Mouse (Mus musculus): ENCODE results near the gene Slc25a29.
A peak's percentile ranks its signal among the peaks of the same experiment; 100 is the strongest.

The Slc25a29 gene

DNA sequence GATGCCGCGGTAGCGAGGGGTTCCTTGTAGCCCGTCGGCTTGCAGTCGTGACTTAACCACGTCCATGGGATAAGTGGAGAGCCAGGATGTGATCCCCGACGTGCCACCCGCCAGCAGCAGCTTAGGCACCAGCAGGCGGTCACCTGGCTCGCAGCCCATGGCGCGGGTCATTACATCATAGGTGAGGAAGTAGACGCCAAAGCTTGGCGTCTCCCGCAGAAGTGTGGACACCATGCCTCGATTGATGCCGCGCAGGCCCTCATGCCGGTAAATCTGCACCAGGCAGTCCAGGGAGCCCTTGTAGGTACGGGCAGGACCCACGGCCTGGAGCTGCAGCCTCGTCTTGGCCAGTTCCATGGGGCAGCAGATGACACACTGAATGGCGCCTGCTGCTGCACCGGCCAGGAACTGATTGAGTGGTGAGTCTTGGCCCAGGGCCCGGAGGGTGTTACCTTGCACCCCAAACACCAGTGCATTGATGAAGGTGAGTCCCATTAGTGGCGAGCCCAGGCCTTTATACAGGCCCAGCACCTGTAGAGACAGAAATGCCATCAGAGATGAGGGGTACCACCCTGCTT lies 8.6 kb downstream of the Slc25a29 start:
- no peak for DNase-seq (ENCODE audit: low read depth, low spot score)
- no peaks in the 10 kb centered on the region for H3K27me3 ChIP-seq (ENCODE audit: control insufficient read depth, insufficient read depth, low read length, poor library complexity, severe bottlenecking)
- no peaks in the 10 kb centered on the region for H3K36me3 ChIP-seq (ENCODE audit: control insufficient read depth, insufficient read depth, low read length, poor library complexity, severe bottlenecking)

DNA sequence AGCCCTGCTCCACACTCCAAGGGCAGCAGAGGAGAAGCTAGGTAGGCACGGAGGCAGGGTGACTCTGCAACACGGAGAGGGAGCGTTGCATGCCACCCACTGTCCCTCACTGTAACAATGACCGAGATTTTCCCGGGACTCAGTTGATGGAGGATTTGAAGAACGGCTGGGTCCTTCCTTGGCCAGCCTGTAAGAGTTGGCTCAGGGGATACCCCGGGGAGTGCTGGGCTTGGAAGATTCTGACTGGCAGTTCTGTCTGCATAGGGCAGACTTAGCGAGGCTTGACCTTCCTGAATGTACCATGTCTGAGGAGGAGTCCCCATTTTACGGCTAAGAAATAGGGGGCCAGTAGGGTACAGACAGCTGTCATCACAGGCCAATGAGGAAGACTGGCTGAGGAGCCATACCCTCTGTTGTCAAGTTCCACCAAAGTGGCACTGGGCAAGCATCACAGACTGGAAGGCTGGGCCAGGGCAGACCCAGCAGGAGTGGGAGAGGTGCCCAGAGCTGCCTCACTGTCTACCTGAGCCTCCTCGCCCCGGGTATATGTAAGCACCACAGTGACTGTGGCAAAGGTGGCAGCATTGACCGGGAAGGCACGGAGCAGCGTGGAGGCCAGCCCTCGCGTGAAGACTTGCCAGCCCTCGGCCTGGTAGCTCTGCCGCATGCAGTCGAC lies 9.3 kb downstream of the Slc25a29 start:
- Histone ChIP-seq H3K36me3 (ENCODE audit: control insufficient read depth, insufficient read depth, low read length, poor library complexity, severe bottlenecking) (no peaks in the 10 kb centered on the region), H3K27me3 (ENCODE audit: control insufficient read depth, insufficient read depth, low read length, poor library complexity, severe bottlenecking) (no peaks in the 10 kb centered on the region)
- no peak for DNase-seq (ENCODE audit: low read depth, low spot score)

- no peaks in the 10 kb centered on the region for H3K27me3 ChIP-seq (ENCODE audit: control insufficient read depth, insufficient read depth, low read length, poor library complexity, severe bottlenecking)
- H3K36me3 ChIP-seq (ENCODE audit: control insufficient read depth, insufficient read depth, low read length, poor library complexity, severe bottlenecking), result no peaks in the 10 kb centered on the region
- no peak for DNase-seq (ENCODE audit: low read depth, low spot score)
Observed at GRCm38 (mm10) chr12:108825561-108826224, 10.0 kb downstream of the Slc25a29 start.

GRCm38 (mm10) chr12:108824225-108824874 lies 11.3 kb downstream of the Slc25a29 start:
- no peaks in the 10 kb centered on the region for H3K36me3 ChIP-seq (ENCODE audit: control insufficient read depth, insufficient read depth, low read length, poor library complexity, severe bottlenecking)
- no peak for DNase-seq (ENCODE audit: low read depth, low spot score)
- no peaks in the 10 kb centered on the region for H3K27me3 ChIP-seq (ENCODE audit: control insufficient read depth, insufficient read depth, low read length, poor library complexity, severe bottlenecking)

DNA sequence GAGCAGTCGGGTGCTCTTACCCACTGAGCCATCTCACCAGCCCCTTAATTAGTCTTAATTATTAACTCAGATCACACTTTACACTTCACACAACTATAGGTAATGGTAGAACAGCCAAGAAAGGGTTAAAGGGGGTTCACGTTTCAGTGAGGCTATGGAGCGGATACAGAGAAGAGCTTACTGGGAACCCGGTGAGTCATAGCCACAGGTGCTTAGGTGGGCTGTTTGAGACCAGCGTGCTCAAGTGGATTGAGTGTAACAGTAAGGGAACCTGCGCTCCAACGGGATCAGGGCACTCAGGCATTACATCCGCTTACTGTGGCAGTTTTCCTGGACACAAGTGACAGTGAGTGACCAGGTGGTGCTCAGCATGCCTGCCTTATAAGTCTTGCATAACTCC lies 12.6 kb downstream of the Slc25a29 start:
- Histone ChIP-seq H3K36me3 (ENCODE audit: control insufficient read depth, insufficient read depth, low read length, poor library complexity, severe bottlenecking) (no peaks in the 10 kb centered on the region), H3K27me3 (ENCODE audit: control insufficient read depth, insufficient read depth, low read length, poor library complexity, severe bottlenecking) (no peaks in the 10 kb centered on the region)
- no peak for DNase-seq (ENCODE audit: low read depth, low spot score)

GRCm38 (mm10) chr12:108820461-108820860 lies 15.2 kb downstream of the Slc25a29 start:
- no peak for DNase-seq (ENCODE audit: low read depth, low spot score)
- Histone ChIP-seq H3K27me3 (ENCODE audit: control insufficient read depth, insufficient read depth, low read length, poor library complexity, severe bottlenecking) (no peaks in the 10 kb centered on the region), H3K36me3 (ENCODE audit: control insufficient read depth, insufficient read depth, low read length, poor library complexity, severe bottlenecking) (peaks cover 3% of the 10 kb centered on the region)

- Histone ChIP-seq H3K36me3 (ENCODE audit: control insufficient read depth, insufficient read depth, low read length, poor library complexity, severe bottlenecking) (peaks cover 8% of the 10 kb centered on the region), H3K27me3 (ENCODE audit: control insufficient read depth, insufficient read depth, low read length, poor library complexity, severe bottlenecking) (no peaks in the 10 kb centered on the region)
- no peak for DNase-seq (ENCODE audit: low read depth, low spot score)
Observed at GRCm38 (mm10) chr12:108816569-108816968, 19.1 kb downstream of the Slc25a29 start.

DNA sequence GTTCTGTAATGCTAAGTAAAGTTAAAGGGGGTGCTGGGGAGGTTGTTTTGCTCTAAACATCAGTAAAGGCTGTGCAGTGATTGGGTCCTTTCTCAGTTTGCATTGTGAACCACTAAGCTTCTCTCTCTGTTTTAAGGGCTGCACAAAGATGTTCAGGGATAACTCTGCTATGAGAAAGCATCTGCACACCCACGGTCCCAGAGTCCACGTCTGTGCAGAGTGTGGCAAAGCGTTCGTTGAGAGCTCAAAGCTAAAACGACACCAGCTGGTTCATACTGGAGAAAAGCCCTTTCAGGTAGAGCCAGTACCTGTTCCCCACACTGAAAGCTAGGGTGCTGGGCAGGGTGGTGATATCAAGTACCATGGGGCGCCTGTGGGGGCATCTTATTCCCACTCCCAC lies 21.2 kb downstream of the Slc25a29 start:
- DNase-seq (ENCODE audit: low read depth, low spot score), result no peak
- Histone ChIP-seq H3K36me3 (ENCODE audit: control insufficient read depth, insufficient read depth, low read length, poor library complexity, severe bottlenecking) (peaks cover 8% of the 10 kb centered on the region), H3K27me3 (ENCODE audit: control insufficient read depth, insufficient read depth, low read length, poor library complexity, severe bottlenecking) (no peaks in the 10 kb centered on the region)

- Histone ChIP-seq H3K27me3 (ENCODE audit: control insufficient read depth, insufficient read depth, low read length, poor library complexity, severe bottlenecking) (no peaks in the 10 kb centered on the region), H3K36me3 (ENCODE audit: control insufficient read depth, insufficient read depth, low read length, poor library complexity, severe bottlenecking) (peaks cover 8% of the 10 kb centered on the region)
- DNase-seq (ENCODE audit: low read depth, low spot score), result no peak
Observed at GRCm38 (mm10) chr12:108812463-108812862, 23.2 kb downstream of the Slc25a29 start.

GRCm38 (mm10) chr12:108811133-108811532 lies 24.6 kb downstream of the Slc25a29 start:
- peak; percentile 60 for DNase-seq (ENCODE audit: low read depth, low spot score)
- H3K27me3 ChIP-seq (ENCODE audit: control insufficient read depth, insufficient read depth, low read length, poor library complexity, severe bottlenecking), result no peaks in the 10 kb centered on the region
- H3K36me3 ChIP-seq (ENCODE audit: control insufficient read depth, insufficient read depth, low read length, poor library complexity, severe bottlenecking), result peaks cover 11% of the 10 kb centered on the region

- DNase-seq (ENCODE audit: low read depth, low spot score), result no peak
- no peaks in the 10 kb centered on the region for H3K27me3 ChIP-seq (ENCODE audit: control insufficient read depth, insufficient read depth, low read length, poor library complexity, severe bottlenecking)
- peaks cover 11% of the 10 kb centered on the region for H3K36me3 ChIP-seq (ENCODE audit: control insufficient read depth, insufficient read depth, low read length, poor library complexity, severe bottlenecking)
Observed at GRCm38 (mm10) chr12:108810309-108810708, 25.4 kb downstream of the Slc25a29 start.

DNA sequence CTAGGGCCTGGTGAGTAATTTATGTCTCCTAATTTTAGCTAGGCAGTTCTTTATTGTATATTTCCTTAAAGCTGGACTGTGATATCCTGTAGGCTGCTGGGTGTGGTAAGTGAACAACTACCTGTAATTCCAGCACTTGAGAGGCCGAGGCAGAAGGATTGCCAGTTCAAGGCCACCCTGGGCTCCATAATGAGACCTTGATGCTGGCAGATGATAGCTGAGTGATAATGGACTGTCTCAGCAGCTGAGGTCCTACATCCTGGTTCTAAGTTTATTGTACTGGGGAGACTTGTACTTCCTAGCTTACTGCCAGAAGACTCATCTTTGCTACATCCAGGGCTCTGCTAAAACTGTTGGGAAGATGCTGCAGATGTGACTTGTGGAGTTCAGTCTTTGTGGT lies 25.9 kb downstream of the Slc25a29 start:
- Histone ChIP-seq H3K36me3 (ENCODE audit: control insufficient read depth, insufficient read depth, low read length, poor library complexity, severe bottlenecking) (peaks cover 11% of the 10 kb centered on the region), H3K27me3 (ENCODE audit: control insufficient read depth, insufficient read depth, low read length, poor library complexity, severe bottlenecking) (no peaks in the 10 kb centered on the region)
- DNase-seq (ENCODE audit: low read depth, low spot score), result no peak

GRCm38 (mm10) chr12:108808465-108808864 lies 27.2 kb downstream of the Slc25a29 start:
- H3K27me3 ChIP-seq (ENCODE audit: control insufficient read depth, insufficient read depth, low read length, poor library complexity, severe bottlenecking), result no peaks in the 10 kb centered on the region
- H3K36me3 ChIP-seq (ENCODE audit: control insufficient read depth, insufficient read depth, low read length, poor library complexity, severe bottlenecking), result peaks cover 8% of the 10 kb centered on the region
- no peak for DNase-seq (ENCODE audit: low read depth, low spot score)

DNA sequence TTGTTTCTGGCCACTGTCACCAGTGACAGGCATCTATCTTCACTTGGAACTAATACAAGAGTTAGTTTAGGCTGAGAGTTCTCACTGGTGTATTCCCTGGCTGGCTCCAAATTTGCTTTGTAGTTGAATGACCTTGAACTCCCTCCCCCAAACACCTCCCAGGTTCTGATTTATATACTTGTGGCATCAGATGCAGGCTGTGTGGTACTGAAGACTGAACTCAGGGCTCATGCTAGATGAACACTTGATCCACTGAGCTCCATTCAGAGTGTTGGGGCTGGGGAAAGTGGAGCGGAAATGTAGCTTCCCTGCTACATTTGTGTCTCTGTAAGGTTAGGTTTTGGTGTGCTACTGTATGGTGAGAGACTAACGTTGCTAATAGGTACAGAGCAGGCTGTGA lies 31.3 kb downstream of the Slc25a29 start:
- Histone ChIP-seq H3K27me3 (ENCODE audit: control insufficient read depth, insufficient read depth, low read length, poor library complexity, severe bottlenecking) (no peaks in the 10 kb centered on the region), H3K36me3 (ENCODE audit: control insufficient read depth, insufficient read depth, low read length, poor library complexity, severe bottlenecking) (peaks cover 8% of the 10 kb centered on the region; the same call in 1 of the 2 replicates)
- DNase-seq (ENCODE audit: low read depth, low spot score), result no peak

- H3K27me3 ChIP-seq (ENCODE audit: control insufficient read depth, insufficient read depth, low read length, poor library complexity, severe bottlenecking), result no peaks in the 10 kb centered on the region
- no peak for DNase-seq (ENCODE audit: low read depth, low spot score)
- H3K36me3 ChIP-seq (ENCODE audit: control insufficient read depth, insufficient read depth, low read length, poor library complexity, severe bottlenecking), result 0 out of 2 replicates have a peak, but pooled peaks cover 2% of the 10 kb centered on the region
Observed at GRCm38 (mm10) chr12:108801613-108802012, 34.1 kb downstream of the Slc25a29 start.

Measured in splenic B cell, adult 2 months (primary cell).